Mouse (Mus musculus): ENCODE data around the gene Timm17a.

- no peak for TF ChIP-seq GATA1 (IDR thresholded peaks at IDR 0.05; ENCODE audit: low read length)
- no peak for TF ChIP-seq TAL1 (IDR thresholded peaks at IDR 0.05; ENCODE audit: low read length)
Measured at GRCm38 (mm10) chr1:135346891-135347290, 33.3 kb upstream of the Timm17a start.

All from erythroblast, embryonic 14.5 days (primary cell).